Mouse (Mus musculus): ENCODE measurements around the gene Kcnj10.
A peak's percentile ranks its signal among the peaks of the same experiment; 100 is the strongest.

The Kcnj10 gene

GRCm38 (mm10) chr1:172329616-172330015 lies 11.4 kb upstream of the Kcnj10 start:
- DNase-seq (ENCODE audit: low read depth, low spot score): no peak

- no peak for DNase-seq (ENCODE audit: low read depth, low spot score)
These were observed 9.5 kb upstream of the Kcnj10 start for GRCm38 (mm10) chr1:172331422-172331947.

- DNase-seq (ENCODE audit: low read depth, low spot score): no peak
These were observed 8.1 kb upstream of the Kcnj10 start for GRCm38 (mm10) chr1:172332925-172333324.

- DNase-seq (ENCODE audit: low read depth, low spot score): no peak
These were observed 7.5 kb upstream of the Kcnj10 start for GRCm38 (mm10) chr1:172333512-172333911.

DNA sequence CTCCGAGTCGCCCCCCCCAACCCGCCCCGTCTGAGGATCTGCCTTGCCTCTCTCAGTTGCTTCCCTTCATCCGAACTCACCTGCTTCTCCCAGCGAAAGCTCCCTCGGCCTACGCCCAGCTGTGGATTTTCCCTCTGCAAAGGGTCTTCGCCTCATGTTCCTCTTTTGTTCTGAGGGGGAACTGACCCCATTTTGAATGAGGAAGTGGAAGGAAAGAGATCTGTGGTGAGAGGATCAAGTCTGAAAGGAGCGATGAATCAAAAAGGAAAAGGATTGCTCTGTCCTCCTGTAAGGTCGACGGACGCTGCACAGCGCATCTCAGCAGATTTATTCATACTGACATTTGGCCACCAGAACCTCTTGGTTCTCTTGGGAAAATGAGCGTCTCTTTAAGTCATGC lies 5.2 kb upstream of the Kcnj10 start:
- DNase-seq (ENCODE audit: low read depth, low spot score): no peak

GRCm38 (mm10) chr1:172337411-172338185 lies 3.4 kb upstream of the Kcnj10 start:
- DNase-seq (ENCODE audit: low read depth, low spot score): no peak

DNA sequence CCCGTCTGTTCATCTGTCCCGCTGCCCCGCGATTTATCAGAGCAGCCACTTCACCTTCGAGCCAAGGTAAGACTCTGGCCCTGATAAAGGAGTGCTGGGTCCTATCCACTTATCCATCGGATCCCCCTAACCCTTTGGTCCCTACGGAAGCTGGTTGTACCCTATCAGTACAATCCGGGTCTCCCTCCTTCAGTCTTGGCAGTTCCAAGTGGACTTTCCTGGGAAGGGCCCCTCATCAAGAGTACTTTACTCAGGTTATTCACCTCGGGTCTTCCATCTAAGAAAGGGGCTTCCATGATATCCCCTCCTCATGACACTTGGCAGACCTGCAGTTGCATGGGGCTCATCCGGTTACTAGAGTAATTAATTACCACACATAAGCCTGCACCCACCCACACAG lies 376 bp downstream of the Kcnj10 start:
- no peak for DNase-seq (ENCODE audit: low read depth, low spot score)

DNA sequence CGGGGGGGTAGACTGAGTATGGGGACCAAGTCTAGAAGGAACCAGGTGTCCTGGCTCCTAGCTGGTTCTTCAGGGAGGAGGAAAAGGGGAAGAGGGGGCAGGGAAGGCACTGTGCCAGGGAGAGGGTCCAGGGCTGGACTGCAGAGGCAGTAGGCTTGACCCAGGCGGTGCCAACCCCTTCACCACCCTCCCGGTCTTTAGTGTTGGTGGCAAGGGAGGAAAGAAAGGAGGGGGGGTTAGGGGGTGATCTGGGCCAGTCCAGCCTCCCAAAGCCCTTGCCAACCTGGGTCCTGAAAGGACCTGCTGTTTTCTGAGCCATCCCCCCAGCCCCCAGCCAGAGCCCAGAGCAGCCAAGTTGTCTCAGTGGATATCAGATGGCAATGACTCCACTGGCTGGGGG lies 1.7 kb downstream of the Kcnj10 start:
- DNase-seq (ENCODE audit: low read depth, low spot score): peak; percentile 83

DNA sequence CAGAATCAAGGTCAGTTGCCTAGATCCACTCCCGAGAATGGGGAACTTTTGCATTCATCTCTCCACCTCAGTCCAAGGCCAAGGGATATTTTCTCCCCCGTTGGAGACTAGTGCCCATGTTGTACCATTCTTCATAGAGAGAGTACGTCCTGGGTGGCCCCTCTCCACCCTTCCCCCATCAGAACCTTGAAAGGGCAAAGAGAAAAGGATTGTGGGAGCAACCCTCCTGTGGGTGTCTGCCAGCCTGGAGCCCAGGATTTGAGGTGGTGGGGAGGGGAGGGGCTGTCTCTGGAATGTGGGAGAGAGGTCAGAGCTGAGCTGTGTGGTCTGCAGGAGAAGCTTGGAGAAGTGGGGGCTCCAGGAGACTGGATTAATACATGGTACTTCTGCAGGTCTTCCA lies 2.9 kb downstream of the Kcnj10 start:
- DNase-seq (ENCODE audit: low read depth, low spot score): no peak

DNA sequence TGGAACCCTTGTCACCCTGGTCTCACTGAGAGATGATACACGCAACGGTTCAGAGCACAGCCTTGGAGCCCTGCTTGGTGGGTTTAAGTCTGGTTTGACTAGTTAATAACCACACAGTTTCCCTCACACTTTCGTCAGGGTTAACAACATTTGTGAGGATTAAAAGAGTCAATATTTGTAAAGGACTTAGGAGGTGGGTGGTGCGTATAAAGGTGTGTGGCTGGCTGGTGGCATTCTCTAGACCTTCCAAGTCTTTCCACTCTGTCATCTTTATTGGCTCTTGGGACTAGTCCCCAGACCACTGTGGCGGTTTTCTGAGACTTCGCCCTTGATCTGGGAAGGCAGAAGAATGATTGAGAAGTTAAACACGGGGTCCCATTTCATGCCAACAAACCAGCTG lies 3.8 kb downstream of the Kcnj10 start:
- no peak for DNase-seq (ENCODE audit: low read depth, low spot score)

GRCm38 (mm10) chr1:172346707-172347106 lies 5.7 kb downstream of the Kcnj10 start:
- DNase-seq (ENCODE audit: low read depth, low spot score): no peak

DNA sequence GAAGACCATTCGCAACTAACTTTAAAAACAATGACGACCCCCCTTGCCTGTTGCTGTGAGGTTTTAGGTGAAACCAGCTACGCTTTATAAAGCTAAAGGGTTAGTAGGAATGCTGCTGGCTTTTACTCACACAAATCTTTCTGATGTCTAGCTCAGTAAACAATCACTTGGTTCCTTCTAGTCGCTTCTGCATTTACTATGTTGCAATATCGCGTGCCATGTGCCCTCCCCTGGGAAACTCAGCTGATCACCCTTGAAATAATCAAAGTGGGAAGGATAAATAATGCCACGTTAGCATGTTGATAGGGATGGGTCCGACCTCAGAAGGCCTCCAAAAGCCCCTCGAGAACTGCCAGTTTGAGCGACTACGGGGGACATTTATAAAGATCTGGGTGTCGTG lies 6.4 kb downstream of the Kcnj10 start:
- DNase-seq (ENCODE audit: low read depth, low spot score): no peak

DNA sequence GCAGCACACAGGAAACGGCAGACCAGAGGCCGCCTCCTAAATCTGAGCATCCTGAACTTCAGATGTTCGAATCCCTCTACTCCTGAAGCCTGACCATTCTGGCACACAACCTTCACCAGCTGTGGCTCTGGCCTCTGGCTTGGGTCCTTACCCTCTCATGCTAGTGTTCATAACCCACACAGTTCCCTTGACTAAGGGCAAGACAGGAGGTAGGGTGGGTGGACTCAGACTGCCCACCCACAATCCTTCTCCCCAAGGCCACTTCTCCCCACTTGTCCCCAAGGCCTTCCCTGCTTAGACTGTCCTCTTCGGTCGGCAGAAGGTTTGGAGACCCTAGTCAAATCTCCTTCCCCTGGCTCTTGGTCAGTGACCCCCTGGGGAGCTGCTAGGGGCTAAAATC lies 8.5 kb downstream of the Kcnj10 start:
- no peak for DNase-seq (ENCODE audit: low read depth, low spot score)

DNA sequence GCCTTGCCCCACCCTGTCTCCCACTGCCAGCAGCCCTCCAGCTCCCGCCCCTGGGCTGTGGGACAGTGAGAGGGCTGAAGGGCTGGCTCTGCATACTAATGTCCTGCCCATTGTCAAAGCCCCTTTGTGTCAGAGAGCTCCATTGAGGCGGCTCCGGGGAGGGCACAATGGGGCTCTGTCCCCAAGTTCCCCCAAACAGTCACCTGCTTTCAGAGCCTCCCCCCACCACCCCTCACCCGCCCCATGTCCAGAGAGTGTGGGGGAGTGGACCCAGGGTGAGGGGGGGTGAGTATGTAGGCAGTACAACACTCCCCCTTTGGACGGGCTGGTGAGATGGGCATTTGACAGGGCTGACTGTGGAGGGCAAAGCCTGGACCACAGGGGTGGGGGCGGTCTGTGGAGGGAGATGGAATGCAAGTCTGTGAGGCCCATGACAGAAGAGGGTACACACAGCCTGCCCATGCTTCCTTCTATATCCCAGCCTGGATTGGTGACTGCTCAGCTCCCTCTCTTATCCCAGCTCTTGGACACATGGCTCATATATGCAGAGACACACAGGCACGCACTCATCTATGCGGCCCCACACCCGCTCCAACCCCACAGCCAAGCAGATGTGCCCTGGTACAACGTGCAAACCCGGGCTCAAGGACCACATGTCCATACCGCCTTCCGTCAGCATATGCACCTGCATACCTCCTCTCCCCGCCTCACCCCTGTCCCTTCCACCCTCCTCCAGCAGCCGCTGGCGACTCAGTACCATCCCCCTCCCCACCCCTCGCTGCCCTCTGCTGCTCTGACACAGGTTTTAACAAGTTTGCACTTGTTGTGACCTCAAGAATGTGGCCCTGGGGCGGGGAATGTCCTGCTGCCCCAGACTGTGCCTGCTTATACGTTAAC lies 9.2 kb downstream of the Kcnj10 start:
- peak; percentile 79 for DNase-seq (ENCODE audit: low read depth, low spot score)

GRCm38 (mm10) chr1:172352001-172352400 lies 11.0 kb downstream of the Kcnj10 start:
- DNase-seq (ENCODE audit: low read depth, low spot score): no peak

DNA sequence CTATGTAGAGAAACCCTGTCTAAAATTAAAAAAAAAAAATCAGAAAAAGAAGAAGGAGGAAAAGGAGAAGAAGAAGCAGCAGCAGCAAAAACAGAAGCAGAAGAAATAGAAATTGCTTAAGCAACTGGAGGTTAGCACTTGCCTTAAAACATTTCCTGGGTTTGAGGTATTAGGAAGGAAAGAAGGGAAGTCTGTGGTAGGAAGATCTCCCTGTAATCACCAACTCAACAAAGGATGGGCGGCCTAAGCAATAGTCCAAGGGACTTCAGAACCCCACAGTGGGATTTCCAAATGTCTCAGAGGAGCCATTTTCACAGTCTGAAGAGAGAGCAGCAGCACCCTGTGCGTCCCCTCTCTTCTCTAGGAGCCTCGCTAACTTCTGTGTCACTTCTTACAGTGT lies 11.4 kb downstream of the Kcnj10 start:
- no peak for DNase-seq (ENCODE audit: low read depth, low spot score)

- no peak for DNase-seq (ENCODE audit: low read depth, low spot score)
These were observed 14.3 kb downstream of the Kcnj10 start for GRCm38 (mm10) chr1:172355336-172355735.

GRCm38 (mm10) chr1:172357550-172357949 lies 16.5 kb downstream of the Kcnj10 start:
- no peak for DNase-seq (ENCODE audit: low read depth, low spot score)

- no peak for DNase-seq (ENCODE audit: low read depth, low spot score)
These were observed 17.3 kb downstream of the Kcnj10 start for GRCm38 (mm10) chr1:172358341-172358740.

DNA sequence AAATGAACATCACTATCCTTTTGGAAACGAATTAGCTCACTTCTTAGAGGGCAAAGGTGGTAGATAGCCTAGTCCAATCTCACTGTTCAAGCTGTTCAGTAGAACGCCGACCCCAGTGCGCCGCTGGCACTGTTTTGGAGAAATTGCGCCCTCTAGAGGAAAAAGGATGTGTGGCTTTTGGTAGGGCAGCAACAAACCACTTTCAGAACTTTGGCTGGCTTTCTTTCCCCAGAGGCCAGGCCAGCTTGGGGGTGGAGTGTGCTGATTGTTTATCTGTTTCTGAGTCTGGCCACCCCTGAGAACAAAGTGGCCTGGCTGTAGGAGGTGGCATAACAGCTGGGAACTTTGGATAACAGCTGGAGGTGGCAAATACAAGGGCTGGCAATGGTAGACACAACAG lies 23.7 kb downstream of the Kcnj10 start:
- no peak for DNase-seq (ENCODE audit: low read depth, low spot score)

GRCm38 (mm10) chr1:172368768-172369418 lies 27.9 kb downstream of the Kcnj10 start:
- DNase-seq (ENCODE audit: low read depth, low spot score): no peak

- DNase-seq (ENCODE audit: low read depth, low spot score): peak; percentile 98
These were observed 35.2 kb downstream of the Kcnj10 start, which contains the start of gene Pigm for GRCm38 (mm10) chr1:172376198-172376667. Gene Pigm, plus strand, starts transcription at chr1:172376546.
